Mouse (Mus musculus) MEL (cell line): Measurements from ENCODE around the gene Acsl5. TPM values are rescaled to one million over a fixed set of nuclear protein-coding genes. Genes with fewer than 3 reads are reported as not detected.
A peak's percentile ranks its signal among the peaks of the same experiment; 100 is the strongest.

ENCODE experiments used
- DNase-seq: peaks from one replicate; pipeline ENCODE4 v3.0.0; 2011; ENCODE audit warnings: low read depth, low spot score
- H3K27ac ChIP-seq: 2 replicates; pipeline ENCODE4 v1.5.1; 2012; ENCODE audit warnings: low read depth, mild to moderate bottlenecking, control low read depth, low read length, moderate library complexity; ENCODE audit not compliant: control insufficient read depth
- H3K27me3 ChIP-seq, 2 experiments: fragments of 150-350 bp in 1 of 2; sonication (generic) in 1 of 2; 2 replicates each; pipeline ENCODE4 v1.6.1; 2012; ENCODE audit warnings: low read length in 2 of 2, mild to moderate bottlenecking in 2 of 2, improper control_type of control experiment in 1 of 2, moderate library complexity in 1 of 2; ENCODE audit not compliant: insufficient read depth in 2 of 2, control insufficient read depth in 1 of 2
- H3K36me3 ChIP-seq, 2 experiments: 2 replicates each; pipeline ENCODE4 v1.6.1; 2012 to 2014; ENCODE audit warnings: low read length in 2 of 2, improper control_type of control experiment in 1 of 2, inconsistent platforms in 1 of 2, mild to moderate bottlenecking in 1 of 2; ENCODE audit not compliant: insufficient read depth in 2 of 2, control insufficient read depth in 1 of 2
- H3K4me1 ChIP-seq, 2 experiments: fragments of 150-350 bp in 1 of 2; sonication (generic) in 1 of 2; 2 replicates each; pipeline ENCODE4 v1.6.1; 2012; ENCODE audit warnings: low read length in 2 of 2, improper control_type of control experiment in 1 of 2, mild to moderate bottlenecking in 1 of 2; ENCODE audit not compliant: insufficient read depth in 2 of 2, control insufficient read depth in 1 of 2
- H3K4me3 ChIP-seq, 2 experiments: fragments of 150-350 bp in 1 of 2; sonication (generic) in 1 of 2; 2 replicates each; pipeline ENCODE4 v1.5.1; 2012; ENCODE audit warnings: low read depth in 2 of 2, low read length in 2 of 2, mild to moderate bottlenecking in 2 of 2, moderate library complexity in 2 of 2, control low read depth in 1 of 2, improper control_type of control experiment in 1 of 2; ENCODE audit not compliant: control insufficient read depth in 1 of 2, insufficient read depth in 1 of 2
- H3K79me2 ChIP-seq: 2 replicates; pipeline ENCODE4 v1.6.1; 2012; ENCODE audit warnings: mild to moderate bottlenecking, low read length, moderate library complexity; ENCODE audit not compliant: control insufficient read depth, poor library complexity, insufficient read depth
- H3K9ac ChIP-seq: 2 replicates; pipeline ENCODE4 v1.6.1; 2012; ENCODE audit warnings: low read depth, mild to moderate bottlenecking, control low read depth, low read length, moderate library complexity; ENCODE audit not compliant: control insufficient read depth, poor library complexity, severe bottlenecking
- H3K9me3 ChIP-seq: fragments of 150-350 bp; sonication (generic); replicated peaks from 2 replicates; pipeline ENCODE4 v1.6.1; 2012; ENCODE audit warnings: mild to moderate bottlenecking, low read length, improper control_type of control experiment, moderate library complexity; ENCODE audit not compliant: insufficient read depth
- BHLHE40 ChIP-seq: IDR thresholded peaks from 2 replicates; pipeline ENCODE4 v1.6.1; 2012; ENCODE audit warnings: low read depth, mild to moderate bottlenecking, inconsistent platforms, low read length, improper control_type of control experiment, borderline replicate concordance
- CHD1 ChIP-seq: IDR thresholded peaks from 2 replicates; pipeline ENCODE4 v1.6.1; 2012; ENCODE audit warnings: low read depth, mild to moderate bottlenecking, inconsistent platforms, low read length, improper control_type of control experiment
- CHD2 ChIP-seq: IDR thresholded peaks from 2 replicates; pipeline ENCODE4 v1.6.1; 2011; ENCODE audit warnings: low read length, improper control_type of control experiment
- CTCF ChIP-seq, 3 experiments: IDR thresholded peaks in 2 of 3; conservative IDR thresholded peaks in 1 of 3; 2 replicates each; pipeline ENCODE4 v1.5.1; 2011 to 2012; ENCODE audit warnings: low read length in 3 of 3, low read depth in 2 of 3, mild to moderate bottlenecking in 2 of 3, improper control_type of control experiment in 1 of 3, inconsistent platforms in 1 of 3, mixed read lengths in 1 of 3, moderate library complexity in 1 of 3; ENCODE audit not compliant: control insufficient read depth in 1 of 3, insufficient read depth in 1 of 3, poor library complexity in 1 of 3, severe bottlenecking in 1 of 3
- E2F4 ChIP-seq: IDR thresholded peaks from 2 replicates; pipeline ENCODE4 v1.6.1; 2011; ENCODE audit warnings: low read depth, low read length, improper control_type of control experiment, borderline replicate concordance
- ELF1 ChIP-seq: IDR thresholded peaks from 2 replicates; pipeline ENCODE4 v1.6.1; 2014; ENCODE audit warnings: low read depth, mild to moderate bottlenecking, inconsistent platforms, low read length, improper control_type of control experiment, moderate library complexity
- EP300 ChIP-seq, 2 experiments: IDR thresholded peaks; 2 replicates each; pipeline ENCODE4 v1.6.1; 2011; ENCODE audit warnings: improper control_type of control experiment in 2 of 2, low read length in 2 of 2, low read depth in 1 of 2, mild to moderate bottlenecking in 1 of 2
- ETS1 ChIP-seq: IDR thresholded peaks from 2 replicates; pipeline ENCODE4 v1.6.1; 2012; ENCODE audit warnings: low read depth, mild to moderate bottlenecking, inconsistent platforms, low read length, improper control_type of control experiment, moderate library complexity
- GABPA ChIP-seq: IDR thresholded peaks from 2 replicates; pipeline ENCODE4 v1.6.1; 2012; ENCODE audit warnings: low read depth, mild to moderate bottlenecking, inconsistent platforms, low read length, improper control_type of control experiment, moderate library complexity
- GATA1 ChIP-seq: IDR thresholded peaks from 2 replicates; pipeline ENCODE4 v1.6.1; 2011; ENCODE audit warnings: low read depth, low read length, improper control_type of control experiment
- HCFC1 ChIP-seq: IDR thresholded peaks from 2 replicates; pipeline ENCODE4 v1.6.1; 2012; ENCODE audit warnings: low read depth, mild to moderate bottlenecking, inconsistent platforms, low read length, improper control_type of control experiment, moderate library complexity
- JUND ChIP-seq: IDR thresholded peaks from 2 replicates; pipeline ENCODE4 v1.6.1; 2011; ENCODE audit warnings: low read depth, mild to moderate bottlenecking, improper control_type of control experiment, low read length
- KAT2A ChIP-seq: conservative IDR thresholded peaks from 2 replicates; pipeline ENCODE4 v1.6.1; 2012; ENCODE audit warnings: low read depth, low read length, improper control_type of control experiment, inconsistent platforms
- MAX ChIP-seq: IDR thresholded peaks from 2 replicates; pipeline ENCODE4 v1.6.1; 2011; ENCODE audit warnings: low read length, improper control_type of control experiment
- MEF2A ChIP-seq: IDR thresholded peaks from 2 replicates; pipeline ENCODE4 v1.6.1; 2014; ENCODE audit warnings: low read depth, mild to moderate bottlenecking, inconsistent platforms, low read length, improper control_type of control experiment; ENCODE audit not compliant: poor library complexity, insufficient replicate concordance, severe bottlenecking; ENCODE audit errors: extremely low read depth
- MXI1 ChIP-seq: IDR thresholded peaks from 2 replicates; pipeline ENCODE4 v1.6.1; 2011; ENCODE audit warnings: mild to moderate bottlenecking, low read depth, low read length, improper control_type of control experiment
- MYC ChIP-seq: IDR thresholded peaks from 2 replicates; pipeline ENCODE4 v1.6.1; 2011; ENCODE audit warnings: low read depth, mild to moderate bottlenecking, low read length, improper control_type of control experiment, moderate library complexity
- NELFE ChIP-seq: IDR thresholded peaks from 2 replicates; pipeline ENCODE4 v1.6.1; 2011; ENCODE audit warnings: low read depth, low read length, improper control_type of control experiment
- NRF1 ChIP-seq: IDR thresholded peaks from 2 replicates; pipeline ENCODE4 v1.6.1; 2014; ENCODE audit warnings: low read depth, mild to moderate bottlenecking, inconsistent platforms, low read length, improper control_type of control experiment, moderate library complexity; ENCODE audit not compliant: poor library complexity, insufficient read depth, severe bottlenecking
- POLR2A ChIP-seq, 2 experiments: IDR thresholded peaks; 2 replicates each; pipeline ENCODE4 v1.6.1; 2011 to 2012; ENCODE audit warnings: low read length in 2 of 2, mild to moderate bottlenecking in 2 of 2, control low read depth in 1 of 2, improper control_type of control experiment in 1 of 2, low read depth in 1 of 2, moderate library complexity in 1 of 2; ENCODE audit not compliant: control insufficient read depth in 1 of 2, insufficient read depth in 1 of 2, poor library complexity in 1 of 2
- POLR2AphosphoS2 ChIP-seq: IDR thresholded peaks from 2 replicates; pipeline ENCODE4 v1.6.1; 2011; ENCODE audit warnings: low read length, improper control_type of control experiment
- POLR2AphosphoS5 ChIP-seq: IDR thresholded peaks from 2 replicates; pipeline ENCODE4 v1.6.1; 2012; ENCODE audit warnings: low read depth, borderline replicate concordance, mild to moderate bottlenecking, inconsistent platforms, low read length, moderate library complexity, mixed read lengths
- RCOR1 ChIP-seq: IDR thresholded peaks from 2 replicates; pipeline ENCODE4 v1.6.1; 2012; ENCODE audit warnings: low read depth, mild to moderate bottlenecking, inconsistent platforms, low read length, improper control_type of control experiment
- SIN3A ChIP-seq: IDR thresholded peaks from 2 replicates; pipeline ENCODE4 v1.6.1; 2012; ENCODE audit warnings: low read length, improper control_type of control experiment, inconsistent platforms
- TAL1 ChIP-seq: IDR thresholded peaks from 2 replicates; pipeline ENCODE4 v1.6.1; 2012; ENCODE audit warnings: mild to moderate bottlenecking, inconsistent platforms, low read length, moderate library complexity, mixed read lengths
- TBP ChIP-seq: IDR thresholded peaks from 2 replicates; pipeline ENCODE4 v1.8.0; 2011; ENCODE audit warnings: low read depth, low read length, improper control_type of control experiment
- TCF12 ChIP-seq: IDR thresholded peaks from 2 replicates; pipeline ENCODE4 v1.6.1; 2014; ENCODE audit warnings: low read depth, mild to moderate bottlenecking, inconsistent platforms, low read length, improper control_type of control experiment, moderate library complexity
- USF1 ChIP-seq: IDR thresholded peaks from 2 replicates; pipeline ENCODE4 v1.6.1; 2014; ENCODE audit warnings: low read depth, mild to moderate bottlenecking, inconsistent platforms, low read length, improper control_type of control experiment, moderate library complexity
- USF2 ChIP-seq, 2 experiments: IDR thresholded peaks; 2 replicates each; pipeline ENCODE4 v1.6.1; 2011 to 2012; ENCODE audit warnings: improper control_type of control experiment in 2 of 2, low read length in 2 of 2, borderline replicate concordance in 1 of 2, inconsistent platforms in 1 of 2, low read depth in 1 of 2, mild to moderate bottlenecking in 1 of 2; ENCODE audit not compliant: insufficient read depth in 1 of 2
- ZKSCAN1 ChIP-seq: IDR thresholded peaks from 2 replicates; pipeline ENCODE4 v1.6.1; 2012; ENCODE audit warnings: low read depth, mild to moderate bottlenecking, inconsistent platforms, low read length, improper control_type of control experiment, moderate library complexity
- ZMIZ1 ChIP-seq: IDR thresholded peaks from 2 replicates; pipeline ENCODE4 v1.6.1; 2012; ENCODE audit warnings: low read depth, mild to moderate bottlenecking, inconsistent platforms, low read length, improper control_type of control experiment, moderate library complexity
- ZNF384 ChIP-seq: IDR thresholded peaks from 2 replicates; pipeline ENCODE4 v1.6.1; 2012; ENCODE audit warnings: low read depth, mild to moderate bottlenecking, inconsistent platforms, low read length, improper control_type of control experiment
- polyA plus RNA-seq, 2 experiments: library from polyadenylated mRNA; stranded (reverse) in 1 of 2; unstranded in 1 of 2; fragments of >175 nt in 1 of 2; fragments of >200 nt in 1 of 2; gene quantifications; 2 replicates each; pipeline versions ENCODE4 v1.2.1 to v1.2.4; 2012; ENCODE audit warnings: low replicate concordance in 2 of 2, low read depth in 1 of 2; ENCODE audit not compliant: insufficient read length in 2 of 2, insufficient read depth in 1 of 2, missing spikeins in 1 of 2
- total RNA-seq: library from RNA; depleted of rRNA; stranded (reverse); fragments of 300-350 nt; gene quantifications from 2 replicates; pipeline ENCODE4 v1.2.3, GENCODE M21; 2012; rRNA removed

Acsl5 gene
- total RNA-seq (248 and 318 TPM in 2 replicates), polyA plus RNA-seq (100 to 1,000 TPM in 1 of 2 experiments, not detected in 1; 223 TPM)

DNA sequence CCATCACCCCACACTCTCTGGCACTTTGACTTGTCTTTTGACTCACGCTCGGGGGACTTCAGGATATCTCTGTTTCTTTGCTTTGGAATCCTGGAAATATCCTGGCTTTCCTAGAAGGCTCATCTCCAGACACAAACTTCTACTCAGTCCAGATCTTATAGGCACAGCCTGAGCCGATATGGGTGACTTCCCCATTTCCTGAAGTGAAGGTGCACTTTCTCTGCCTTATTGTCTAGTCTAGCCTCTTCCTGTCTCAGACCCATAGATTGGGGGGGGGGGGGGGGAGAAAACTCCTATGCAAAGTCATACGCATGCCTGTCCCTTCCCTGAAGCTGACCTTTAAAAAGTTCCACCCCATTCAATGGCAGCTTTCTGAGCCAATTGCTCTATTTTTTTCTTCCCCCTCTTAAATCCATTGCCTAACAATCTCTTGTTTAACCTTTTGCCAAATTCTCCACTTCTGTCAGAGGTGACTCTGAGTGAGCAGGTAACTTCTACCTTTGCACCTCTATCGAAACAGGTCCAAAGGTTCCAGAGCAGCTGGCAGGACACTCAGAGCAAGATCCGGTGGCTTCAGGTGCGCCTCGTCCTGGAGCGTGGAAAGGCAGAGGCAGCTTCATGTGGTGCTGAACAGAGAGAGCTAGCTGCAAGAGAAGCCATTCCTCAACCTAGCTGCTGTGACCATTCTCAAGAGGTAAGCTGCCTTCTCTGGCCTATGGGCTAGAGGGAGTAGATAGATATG, at the start of gene Acsl5:
Acsl5 (plus strand) TSS at position 556 of the 742 bp plus-strand sequence.
- peaks cover 33 to 43% of the 10 kb centered on the region in 2 experiments for H3K4me1 ChIP-seq
- TF ChIP-seq TBP (peak; percentile 62; the same call in 1 of the 2 replicates), MAX (peak; percentile 35), ELF1 (peak; percentile 64), RCOR1 (no peak; the same call in 1 of the 2 replicates), CHD1 (no peak), ZNF384 (no peak), MEF2A (no peak), JUND (no peak), KAT2A (no peak), CTCF (IDR thresholded peaks at IDR 0.05 in 2 of 3, conservative IDR thresholded peaks at IDR 0.05 in 1 of 3; ENCODE audit: control insufficient read depth in 1 of 3, insufficient read depth in 1 of 3, low read depth in 2 of 3, low read length in 3 of 3, poor library complexity in 1 of 3, severe bottlenecking in 1 of 3) (no peak), ETS1 (peak; percentile 28; the same call in 1 of the 2 replicates), CHD2 (no peak; the same call in 1 of the 2 replicates), POLR2AphosphoS5 (no peak), TCF12 (peak; percentile 45; the same call in 1 of the 2 replicates), POLR2AphosphoS2 (no peak), GATA1 (peak; percentile 2; the same call in 1 of the 2 replicates), GABPA (0 out of 2 replicates have a peak, but pooled peaks have one; percentile 18), NRF1 (0 out of 2 replicates have a peak, but pooled peaks have one; percentile 41), BHLHE40 (no peak), POLR2A (IDR thresholded peaks at IDR 0.05; ENCODE audit: control insufficient read depth in 1 of 2, insufficient read depth in 1 of 2, low read depth in 1 of 2, low read length in 2 of 2, poor library complexity in 1 of 2) (0 out of 4 replicates have a peak, but pooled peaks of 1 of the 2 experiments have one; percentile 40), ZKSCAN1 (no peak), USF2 (IDR thresholded peaks at IDR 0.05; ENCODE audit: borderline replicate concordance in 1 of 2, insufficient read depth in 1 of 2, low read depth in 1 of 2, low read length in 2 of 2) (no peak), E2F4 (no peak), EP300 (IDR thresholded peaks at IDR 0.05; ENCODE audit: low read depth in 1 of 2, low read length in 2 of 2) (peak; percentile 49 to 68; a peak in 3 of 4 replicates), TAL1 (no peak), MXI1 (peak; percentile 61), USF1 (0 out of 2 replicates have a peak, but pooled peaks have one; percentile 6), SIN3A (peak; percentile 6; the same call in 1 of the 2 replicates), MYC (0 out of 2 replicates have a peak, but pooled peaks have one; percentile 41), HCFC1 (0 out of 2 replicates have a peak, but pooled peaks have one; percentile 25), ZMIZ1 (no peak), NELFE (peak; percentile 16; the same call in 1 of the 2 replicates)

More for the DNA sequence above, at the start of gene Acsl5:
- Histone ChIP-seq H3K4me3 (no peak within 1 kb of the TSS; a peak in 1 of 4 replicates), H3K9me3 (no peaks in the 10 kb centered on the region), H3K79me2 (peaks cover 26% of the 10 kb centered on the region), H3K27ac (peak within 1 kb of the TSS; percentile 72), H3K27me3 (no peaks in the 10 kb centered on the region), H3K36me3 (peaks cover 0 to 49% of the 10 kb centered on the region in 2 experiments; a peak in 3 of 4 replicates), H3K9ac (peak within 1 kb of the TSS; percentile 92)
- DNase-seq, result peak; percentile 85
